Mouse (Mus musculus): ENCODE measurements at regions not wholly inside any gene's neighbourhood (a gene's known extent, or its start where the extent isn't known, plus 50 kb on each side); places are given as distances from the start of the nearest gene placed in this dataset.

DNA sequence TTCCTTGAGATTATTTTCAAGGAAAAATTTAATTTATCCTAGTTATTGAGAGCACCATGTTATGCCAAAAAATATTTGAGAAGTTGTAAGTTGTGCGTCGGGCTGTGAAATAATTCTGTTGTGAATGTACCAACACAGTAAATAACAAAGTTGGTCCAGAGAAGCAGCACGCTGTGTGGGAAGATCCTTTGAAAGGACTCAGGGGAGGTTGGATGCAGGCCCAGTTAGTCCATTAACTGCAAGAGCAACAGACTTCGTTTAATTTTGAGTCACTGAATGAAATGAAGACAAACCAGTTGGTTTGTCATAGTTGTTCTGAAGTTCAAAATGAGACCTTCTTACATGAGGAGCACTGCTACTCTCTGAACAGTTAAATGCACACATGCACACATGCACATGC is 85.8 kb upstream of the Thumpd2 start:
- TF ChIP-seq CTCF (IDR thresholded peaks at IDR 0.05; ENCODE audit: borderline replicate concordance, insufficient read depth, low read length) (no peak), POLR2A (IDR thresholded peaks at IDR 0.05; ENCODE audit: low read depth, low read length) (no peak)

Measured in embryonic fibroblast, embryonic 13.5 days (primary cell).